Mouse (Mus musculus): ENCODE measurements around the gene Dscaml1. TPM values are rescaled to one million over a fixed set of nuclear protein-coding genes. Genes with fewer than 3 reads are reported as not detected.

Dscaml1 gene
- polyA plus RNA-seq, 1 experiment from 2014 or later, result 0.83 TPM

GRCm38 (mm10) chr9:45633036-45633435 is 206.6 kb downstream of the Dscaml1 start:
- ATAC-seq (ENCODE audit: insufficient number of reproducible peaks, insufficient read depth, low FRiP score, low TSS enrichment, low read depth), result no peak
- Histone ChIP-seq H3K27me3 (no peaks in the 10 kb centered on the region), H3K9ac (replicated peaks) (0 out of 2 replicates have a peak overlapping the region, but pooled peaks have one; percentile 8), H3K4me2 (0 out of 2 replicates have a peak overlapping the region, but pooled peaks have one; percentile 13), H3K9me3 (no peaks in the 10 kb centered on the region), H3K36me3 (no peaks in the 10 kb centered on the region), H3K4me1 (replicated peaks) (peaks cover 27% of the 10 kb centered on the region), H3K27ac (peak overlapping the region; percentile 82), H3K4me3 (replicated peaks) (no peak overlapping the region)
- 41% methylated on average over 2 of the region's 2 CpGs for WGBS

GRCm38 (mm10) chr9:45634978-45635377 is 208.6 kb downstream of the Dscaml1 start:
- no peaks in the 10 kb centered on the region for H3K36me3 ChIP-seq
- H3K9me3 ChIP-seq, result no peaks in the 10 kb centered on the region
- no peak overlapping the region for H3K27ac ChIP-seq
- no peak for ATAC-seq (ENCODE audit: insufficient number of reproducible peaks, insufficient read depth, low FRiP score, low TSS enrichment, low read depth)
- H3K4me3 ChIP-seq (replicated peaks), result no peak overlapping the region
- 75% methylated on average over 4 of the region's 4 CpGs for WGBS
- H3K4me1 ChIP-seq (replicated peaks), result peaks cover 27% of the 10 kb centered on the region
- no peak overlapping the region for H3K9ac ChIP-seq (replicated peaks)
- H3K4me2 ChIP-seq, result no peak overlapping the region
- H3K27me3 ChIP-seq, result no peaks in the 10 kb centered on the region

GRCm38 (mm10) chr9:45637346-45637745 is 210.9 kb downstream of the Dscaml1 start:
- 63% methylated on average over 1 of the region's 1 CpGs for whole genome bisulfite sequencing
- H3K9me3 ChIP-seq, result no peaks in the 10 kb centered on the region
- H3K4me1 ChIP-seq (replicated peaks), result peaks cover 20% of the 10 kb centered on the region
- no peak for ATAC-seq (ENCODE audit: insufficient number of reproducible peaks, insufficient read depth, low FRiP score, low TSS enrichment, low read depth)
- H3K9ac ChIP-seq (replicated peaks), result no peak overlapping the region
- no peaks in the 10 kb centered on the region for H3K36me3 ChIP-seq
- H3K4me2 ChIP-seq, result no peak overlapping the region
- H3K27me3 ChIP-seq, result no peaks in the 10 kb centered on the region
- no peak overlapping the region for H3K4me3 ChIP-seq (replicated peaks)
- no peak overlapping the region for H3K27ac ChIP-seq

- H3K4me1 ChIP-seq (replicated peaks), result peaks cover 10% of the 10 kb centered on the region
- H3K9ac ChIP-seq (replicated peaks), result no peak overlapping the region
- H3K36me3 ChIP-seq, result no peaks in the 10 kb centered on the region
- 81% methylated on average over 6 of the region's 6 CpGs for WGBS
- no peak overlapping the region for H3K27ac ChIP-seq
- H3K4me2 ChIP-seq, result no peak overlapping the region
- H3K27me3 ChIP-seq, result no peaks in the 10 kb centered on the region
- H3K4me3 ChIP-seq (replicated peaks), result no peak overlapping the region
- H3K9me3 ChIP-seq, result no peaks in the 10 kb centered on the region
- no peak for ATAC-seq (ENCODE audit: insufficient number of reproducible peaks, insufficient read depth, low FRiP score, low TSS enrichment, low read depth)
These were observed 211.9 kb downstream of the Dscaml1 start for GRCm38 (mm10) chr9:45638184-45638917.

- 70% methylated on average over 6 of the region's 6 CpGs for WGBS
- no peak for ATAC-seq (ENCODE audit: insufficient number of reproducible peaks, insufficient read depth, low FRiP score, low TSS enrichment, low read depth)
- Histone ChIP-seq H3K4me3 (replicated peaks) (no peak overlapping the region), H3K9ac (replicated peaks) (no peak overlapping the region), H3K27me3 (no peaks in the 10 kb centered on the region; the same call in 1 of the 2 replicates), H3K4me1 (replicated peaks) (no peaks in the 10 kb centered on the region), H3K27ac (no peak overlapping the region), H3K36me3 (no peaks in the 10 kb centered on the region), H3K4me2 (no peak overlapping the region), H3K9me3 (no peaks in the 10 kb centered on the region)
These were observed 218.5 kb downstream of the Dscaml1 start for GRCm38 (mm10) chr9:45644833-45645388.

GRCm38 (mm10) chr9:45645526-45645925 is 219.1 kb downstream of the Dscaml1 start:
- Histone ChIP-seq H3K9me3 (no peaks in the 10 kb centered on the region), H3K4me1 (replicated peaks) (no peaks in the 10 kb centered on the region), H3K27ac (no peak overlapping the region), H3K36me3 (no peaks in the 10 kb centered on the region), H3K9ac (replicated peaks) (no peak overlapping the region), H3K4me3 (replicated peaks) (no peak overlapping the region), H3K27me3 (no peaks in the 10 kb centered on the region; the same call in 1 of the 2 replicates), H3K4me2 (no peak overlapping the region)
- WGBS, result 66% methylated on average over 6 of the region's 6 CpGs
- ATAC-seq (ENCODE audit: insufficient number of reproducible peaks, insufficient read depth, low FRiP score, low TSS enrichment, low read depth), result no peak

- no peak overlapping the region for H3K9ac ChIP-seq (replicated peaks)
- ATAC-seq (ENCODE audit: insufficient number of reproducible peaks, insufficient read depth, low FRiP score, low TSS enrichment, low read depth), result no peak
- no peaks in the 10 kb centered on the region for H3K9me3 ChIP-seq
- no peak overlapping the region for H3K4me2 ChIP-seq
- H3K4me3 ChIP-seq (replicated peaks), result no peak overlapping the region
- H3K27ac ChIP-seq, result no peak overlapping the region
- 70% methylated on average over 13 of the region's 13 CpGs for WGBS
- H3K4me1 ChIP-seq (replicated peaks), result peaks cover 4% of the 10 kb centered on the region; the same call in 1 of the 2 replicates
- H3K36me3 ChIP-seq, result no peaks in the 10 kb centered on the region
- H3K27me3 ChIP-seq, result no peaks in the 10 kb centered on the region; the same call in 1 of the 2 replicates
These were observed 224.8 kb downstream of the Dscaml1 start for GRCm38 (mm10) chr9:45651078-45651809.

GRCm38 (mm10) chr9:45651810-45652177 is 225.4 kb downstream of the Dscaml1 start:
- no peak overlapping the region for H3K4me2 ChIP-seq
- H3K36me3 ChIP-seq, result no peaks in the 10 kb centered on the region
- no peaks in the 10 kb centered on the region; the same call in 1 of the 2 replicates for H3K27me3 ChIP-seq
- no peak overlapping the region for H3K27ac ChIP-seq
- no peaks in the 10 kb centered on the region for H3K9me3 ChIP-seq
- peaks cover 4% of the 10 kb centered on the region; the same call in 1 of the 2 replicates for H3K4me1 ChIP-seq (replicated peaks)
- H3K9ac ChIP-seq (replicated peaks), result no peak overlapping the region
- WGBS, result 79% methylated on average over 3 of the region's 3 CpGs
- H3K4me3 ChIP-seq (replicated peaks), result no peak overlapping the region
- no peak for ATAC-seq (ENCODE audit: insufficient number of reproducible peaks, insufficient read depth, low FRiP score, low TSS enrichment, low read depth)

- Histone ChIP-seq H3K9me3 (no peaks in the 10 kb centered on the region), H3K27me3 (no peaks in the 10 kb centered on the region), H3K4me1 (replicated peaks) (no peaks in the 10 kb centered on the region; the same call in 1 of the 2 replicates), H3K4me2 (no peak overlapping the region), H3K9ac (replicated peaks) (no peak overlapping the region), H3K36me3 (no peaks in the 10 kb centered on the region), H3K4me3 (replicated peaks) (no peak overlapping the region), H3K27ac (no peak overlapping the region)
- no peak for ATAC-seq (ENCODE audit: insufficient number of reproducible peaks, insufficient read depth, low FRiP score, low TSS enrichment, low read depth)
- WGBS, result 14% methylated on average over 9 of the region's 9 CpGs
These were observed 231.0 kb downstream of the Dscaml1 start for GRCm38 (mm10) chr9:45657172-45658062.

GRCm38 (mm10) chr9:45660191-45660590 is 233.8 kb downstream of the Dscaml1 start:
- H3K36me3 ChIP-seq, result no peaks in the 10 kb centered on the region
- H3K4me2 ChIP-seq, result no peak overlapping the region
- peaks cover 13% of the 10 kb centered on the region for H3K4me1 ChIP-seq (replicated peaks)
- WGBS, result 64% methylated on average over 3 of the region's 3 CpGs
- H3K27ac ChIP-seq, result no peak overlapping the region
- H3K9ac ChIP-seq (replicated peaks), result no peak overlapping the region
- H3K4me3 ChIP-seq (replicated peaks), result no peak overlapping the region
- no peaks in the 10 kb centered on the region for H3K9me3 ChIP-seq
- no peak for ATAC-seq (ENCODE audit: insufficient number of reproducible peaks, insufficient read depth, low FRiP score, low TSS enrichment, low read depth)
- H3K27me3 ChIP-seq, result no peaks in the 10 kb centered on the region
